Mouse (Mus musculus) hindlimb bud, embryonic 11.5 days (tissue): ENCODE measurements at regions not wholly inside any gene's neighbourhood (a gene's known extent, or its start where the extent isn't known, plus 50 kb on each side); places are given as distances from the start of the nearest gene placed in this dataset.
A peak's percentile ranks its signal among the peaks of the same experiment; 100 is the strongest.

Experiments used
- DNase-seq: peaks from one replicate; pipeline ENCODE4 v3.0.0-alpha.2; 2012; ENCODE audit warnings: low read depth, low spot score; ENCODE audit errors: extremely low spot score

GRCm38 (mm10) chr2:137847901-137848300 lies 408.5 kb upstream of the Btbd3 start:
- no peak for DNase-seq

- DNase-seq: no peak
These were observed 428.5 kb upstream of the Btbd3 start for GRCm38 (mm10) chr2:137827814-137828374.

- no peak for DNase-seq
These were observed 434.9 kb upstream of the Btbd3 start for GRCm38 (mm10) chr2:137821344-137821916.

GRCm38 (mm10) chr2:137814945-137815344 lies 441.4 kb upstream of the Btbd3 start:
- no peak for DNase-seq

GRCm38 (mm10) chr2:137808401-137809230 lies 447.7 kb upstream of the Btbd3 start:
- no peak for DNase-seq

GRCm38 (mm10) chr2:137807594-137808295 lies 448.6 kb upstream of the Btbd3 start:
- no peak for DNase-seq

GRCm38 (mm10) chr2:137794841-137795240 lies 461.5 kb upstream of the Btbd3 start:
- no peak for DNase-seq

GRCm38 (mm10) chr2:137784091-137784490 lies 472.3 kb upstream of the Btbd3 start:
- DNase-seq: no peak

- DNase-seq: no peak
These were observed 478.9 kb upstream of the Btbd3 start for GRCm38 (mm10) chr2:137777430-137777829.

GRCm38 (mm10) chr2:137764785-137765184 lies 491.6 kb upstream of the Btbd3 start:
- DNase-seq: no peak

GRCm38 (mm10) chr2:137759455-137759854 lies 496.9 kb upstream of the Btbd3 start:
- DNase-seq: no peak

GRCm38 (mm10) chr2:137758389-137758788 lies 498.0 kb upstream of the Btbd3 start:
- DNase-seq: no peak

- no peak for DNase-seq
These were observed 498.8 kb upstream of the Btbd3 start for GRCm38 (mm10) chr2:137757231-137758212.

GRCm38 (mm10) chr2:137756220-137756619 lies 500.1 kb upstream of the Btbd3 start:
- no peak for DNase-seq

- no peak for DNase-seq
These were observed 501.9 kb upstream of the Btbd3 start for GRCm38 (mm10) chr2:137754481-137754880.

GRCm38 (mm10) chr2:137732410-137732809 lies 524.0 kb upstream of the Btbd3 start:
- DNase-seq: peak; percentile 31

- no peak for DNase-seq
These were observed 525.9 kb upstream of the Btbd3 start for GRCm38 (mm10) chr2:137730472-137730931.

GRCm38 (mm10) chr2:137729871-137730270 lies 526.5 kb upstream of the Btbd3 start:
- no peak for DNase-seq

- no peak for DNase-seq
These were observed 527.2 kb upstream of the Btbd3 start for GRCm38 (mm10) chr2:137729207-137729606.

- no peak for DNase-seq
These were observed 532.7 kb upstream of the Btbd3 start for GRCm38 (mm10) chr2:137723651-137724050.
